Mouse (Mus musculus) forebrain, embryonic 15.5 days (tissue): ENCODE data around the gene Mcoln2. TPM values are rescaled to one million over a fixed set of nuclear protein-coding genes. Genes with fewer than 3 reads are reported as not detected.

Experiments
- ATAC-seq: fragments of 200-750 bp; cut with Nextera tagmentation; replicated peaks from 2 replicates; pipeline ENCODE4 v1.8.0; 2017; ENCODE audit warnings: mild to moderate bottlenecking, moderate TSS enrichment, moderate library complexity
- H3K27ac ChIP-seq: fragments of 300-500 bp; sonication (generic); replicated peaks from 2 replicates; pipeline ENCODE4 v1.5.1; 2015; ENCODE audit warnings: mild to moderate bottlenecking, inconsistent platforms
- H3K27me3 ChIP-seq: fragments of 300-500 bp; sonication (generic); 2 replicates; pipeline ENCODE4 v1.6.1; 2015; ENCODE audit warnings: inconsistent platforms
- H3K36me3 ChIP-seq: fragments of 300-500 bp; sonication (generic); 2 replicates; pipeline ENCODE4 v1.6.1; 2015; ENCODE audit warnings: mild to moderate bottlenecking, inconsistent platforms
- H3K4me1 ChIP-seq: fragments of 300-500 bp; sonication (generic); 2 replicates; pipeline ENCODE4 v1.6.1; 2015; ENCODE audit warnings: inconsistent platforms
- H3K4me2 ChIP-seq: fragments of 300-500 bp; sonication (generic); replicated peaks from 2 replicates; pipeline ENCODE4 v1.6.1; 2015; ENCODE audit warnings: mild to moderate bottlenecking, inconsistent platforms
- H3K4me3 ChIP-seq: fragments of 300-500 bp; sonication (generic); 2 replicates; pipeline ENCODE4 v1.5.1; 2015; ENCODE audit warnings: mild to moderate bottlenecking, inconsistent platforms
- H3K9ac ChIP-seq: fragments of 300-500 bp; sonication (generic); replicated peaks from 2 replicates; pipeline ENCODE4 v1.6.1; 2015; ENCODE audit warnings: mild to moderate bottlenecking, inconsistent platforms
- H3K9me3 ChIP-seq: fragments of 300-500 bp; sonication (generic); 2 replicates; pipeline ENCODE4 v1.6.1; 2016; ENCODE audit warnings: inconsistent platforms
- WGBS: fragments of 180-500 bp; shearing (Covaris S2); methylation state at CpG from one replicate; pipeline ENCODE4 v1.1.7; 2015; ENCODE audit warnings: mixed read lengths; 5-methylcytosine and 5-hydroxymethylcytosine counted together
- polyA plus RNA-seq: library from polyadenylated mRNA; unstranded; fragments of >200 nt; fragmentation: Nextera tagmentation; extraction: Ambion mirVana; gene quantifications from 2 replicates; pipeline ENCODE4 v1.2.1, GENCODE M21; 2015

Gene Mcoln2
- polyA plus RNA-seq, 1 experiment from 2014 or later: not detected

DNA sequence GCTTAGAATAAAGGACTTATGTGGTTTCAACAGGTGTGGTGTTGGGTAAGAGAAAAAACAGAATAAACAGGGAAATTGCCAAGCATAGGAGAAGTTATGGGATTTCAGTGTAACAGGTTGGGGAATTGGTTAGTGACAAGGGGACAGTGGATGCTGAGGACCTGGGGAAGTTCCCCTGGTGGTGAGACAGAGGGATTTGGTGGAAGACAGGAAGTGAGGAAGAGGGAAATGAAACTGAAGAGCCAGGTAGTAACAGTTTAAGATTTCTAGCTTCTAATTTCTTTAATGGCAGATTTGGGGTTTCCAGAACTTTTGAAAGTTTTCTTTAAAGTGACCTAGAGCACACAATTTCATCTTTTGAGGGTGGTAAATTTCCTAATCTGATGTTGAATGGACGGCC lies 95.0 kb downstream of the Mcoln2 start:
- Histone ChIP-seq H3K4me2 (no peak overlapping the region), H3K9me3 (no peaks in the 10 kb centered on the region), H3K4me3 (no peak overlapping the region), H3K27me3 (no peaks in the 10 kb centered on the region), H3K9ac (no peak overlapping the region), H3K36me3 (no peaks in the 10 kb centered on the region), H3K27ac (no peak overlapping the region), H3K4me1 (no peaks in the 10 kb centered on the region)
- WGBS: 77% methylated on average over 1 of the region's 1 CpGs
- no peak for ATAC-seq

Other genes with a start within 250 kb of the Mcoln2 start
- gene Bcl10, start 227.0 kb upstream of the Mcoln2 start, polyA plus RNA-seq: 41.3 and 42.4 TPM in 2 replicates
- gene 2410004B18Rik, start 211.8 kb upstream of the Mcoln2 start, polyA plus RNA-seq: 71.1 and 80.1 TPM in 2 replicates
- gene Syde2, start 162.0 kb upstream of the Mcoln2 start, polyA plus RNA-seq: 0.50 and 0.65 TPM in 2 replicates
- 0.59 and 1.4 TPM in 2 replicates for gene Wdr63, start 41.7 kb upstream of the Mcoln2 start, polyA plus RNA-seq
- 0.23 and 0.67 TPM in 2 replicates for gene Mcoln3, start 32.4 kb upstream of the Mcoln2 start, polyA plus RNA-seq
- gene Lpar3, start 71.1 kb downstream of the Mcoln2 start, polyA plus RNA-seq: 0.18 and 0.28 TPM in 2 replicates